Mouse (Mus musculus): ENCODE results near the gene Elmsan1. TPM values are rescaled to one million over a fixed set of nuclear protein-coding genes. Genes with fewer than 3 reads are reported as not detected.

Elmsan1 gene
- polyA plus RNA-seq, 1 experiment, result 10.1 TPM

- no peak overlapping the region for H3K4me3 ChIP-seq (replicated peaks)
- H3K9me3 ChIP-seq, result no peaks in the 10 kb centered on the region
- H3K27me3 ChIP-seq (replicated peaks), result no peaks in the 10 kb centered on the region
- peaks cover 66% of the 10 kb centered on the region for H3K36me3 ChIP-seq (replicated peaks; ENCODE audit: low read length)
- peaks cover 90% of the 10 kb centered on the region for H3K4me1 ChIP-seq
- TF ChIP-seq GATA1 (IDR thresholded peaks at IDR 0.05; ENCODE audit: borderline replicate concordance, low read length) (no peak), FLI1 (IDR thresholded peaks at IDR 0.05; ENCODE audit: low read length) (no peak)
Measured at GRCm38 (mm10) chr12:84172862-84173261, 45.8 kb downstream of the Elmsan1 start.

- H3K9me3 ChIP-seq, result no peaks in the 10 kb centered on the region
- TF ChIP-seq GATA1 (IDR thresholded peaks at IDR 0.05; ENCODE audit: borderline replicate concordance, low read length) (no peak), FLI1 (IDR thresholded peaks at IDR 0.05; ENCODE audit: low read length) (no peak)
- peaks cover 72% of the 10 kb centered on the region for H3K36me3 ChIP-seq (replicated peaks; ENCODE audit: low read length)
- no peaks in the 10 kb centered on the region for H3K27me3 ChIP-seq (replicated peaks)
- no peak overlapping the region for H3K4me3 ChIP-seq (replicated peaks)
- H3K4me1 ChIP-seq, result peaks cover 88% of the 10 kb centered on the region
Measured at GRCm38 (mm10) chr12:84172216-84172615, 46.5 kb downstream of the Elmsan1 start.

GRCm38 (mm10) chr12:84170610-84171009, 48.1 kb downstream of the Elmsan1 start:
- TF ChIP-seq FLI1 (IDR thresholded peaks at IDR 0.05; ENCODE audit: low read length), result no peak
- Histone ChIP-seq H3K36me3 (replicated peaks; ENCODE audit: low read length) (peaks cover 87% of the 10 kb centered on the region), H3K9me3 (no peaks in the 10 kb centered on the region), H3K27me3 (replicated peaks) (no peaks in the 10 kb centered on the region), H3K4me1 (peaks cover 90% of the 10 kb centered on the region), H3K4me3 (replicated peaks) (no peak overlapping the region)

- Histone ChIP-seq H3K4me1 (peaks cover 87% of the 10 kb centered on the region), H3K9me3 (no peaks in the 10 kb centered on the region), H3K27me3 (replicated peaks) (no peaks in the 10 kb centered on the region), H3K4me3 (replicated peaks) (no peak overlapping the region), H3K36me3 (replicated peaks; ENCODE audit: low read length) (peaks cover 92% of the 10 kb centered on the region)
- TF ChIP-seq GATA1 (IDR thresholded peaks at IDR 0.05; ENCODE audit: borderline replicate concordance, low read length) (no peak), FLI1 (IDR thresholded peaks at IDR 0.05; ENCODE audit: low read length) (no peak)
Measured at GRCm38 (mm10) chr12:84165631-84166373, 52.9 kb downstream of the Elmsan1 start.

GRCm38 (mm10) chr12:84163586-84164110, 55.0 kb downstream of the Elmsan1 start:
- Histone ChIP-seq H3K36me3 (replicated peaks; ENCODE audit: low read length) (peaks cover 94% of the 10 kb centered on the region), H3K4me3 (replicated peaks) (no peak overlapping the region), H3K27me3 (replicated peaks) (no peaks in the 10 kb centered on the region), H3K4me1 (peaks cover 77% of the 10 kb centered on the region), H3K9me3 (no peaks in the 10 kb centered on the region)
- TF ChIP-seq FLI1 (IDR thresholded peaks at IDR 0.05; ENCODE audit: low read length) (no peak), GATA1 (IDR thresholded peaks at IDR 0.05; ENCODE audit: borderline replicate concordance, low read length) (no peak)

- Histone ChIP-seq H3K4me3 (replicated peaks) (no peak overlapping the region), H3K4me1 (peaks cover 78% of the 10 kb centered on the region), H3K36me3 (replicated peaks; ENCODE audit: low read length) (peaks cover 94% of the 10 kb centered on the region), H3K27me3 (replicated peaks) (no peaks in the 10 kb centered on the region), H3K9me3 (no peaks in the 10 kb centered on the region)
- TF ChIP-seq FLI1 (IDR thresholded peaks at IDR 0.05; ENCODE audit: low read length) (no peak), GATA1 (IDR thresholded peaks at IDR 0.05; ENCODE audit: borderline replicate concordance, low read length) (no peak)
Measured at GRCm38 (mm10) chr12:84163133-84163532, 55.5 kb downstream of the Elmsan1 start.

- H3K4me1 ChIP-seq, result peaks cover 72% of the 10 kb centered on the region
- no peak for TF ChIP-seq FLI1 (IDR thresholded peaks at IDR 0.05; ENCODE audit: low read length)
- TF ChIP-seq GATA1 (IDR thresholded peaks at IDR 0.05; ENCODE audit: borderline replicate concordance, low read length), result no peak
- no peaks in the 10 kb centered on the region for H3K9me3 ChIP-seq
- H3K4me3 ChIP-seq (replicated peaks), result peak overlapping the region; percentile 5
- no peaks in the 10 kb centered on the region for H3K27me3 ChIP-seq (replicated peaks)
- H3K36me3 ChIP-seq (replicated peaks; ENCODE audit: low read length), result peaks cover 96% of the 10 kb centered on the region
Measured at GRCm38 (mm10) chr12:84161616-84162433, 56.9 kb downstream of the Elmsan1 start.

- H3K9me3 ChIP-seq, result no peaks in the 10 kb centered on the region
- TF ChIP-seq GATA1 (IDR thresholded peaks at IDR 0.05; ENCODE audit: borderline replicate concordance, low read length) (no peak), FLI1 (IDR thresholded peaks at IDR 0.05; ENCODE audit: low read length) (no peak)
- H3K27me3 ChIP-seq (replicated peaks), result no peaks in the 10 kb centered on the region
- H3K4me3 ChIP-seq (replicated peaks), result no peak overlapping the region
- peaks cover 97% of the 10 kb centered on the region for H3K36me3 ChIP-seq (replicated peaks; ENCODE audit: low read length)
- H3K4me1 ChIP-seq, result peaks cover 65% of the 10 kb centered on the region
Measured at GRCm38 (mm10) chr12:84161116-84161515, 57.6 kb downstream of the Elmsan1 start.

GRCm38 (mm10) chr12:84160491-84160890, 58.2 kb downstream of the Elmsan1 start:
- H3K27me3 ChIP-seq (replicated peaks), result no peaks in the 10 kb centered on the region
- TF ChIP-seq GATA1 (IDR thresholded peaks at IDR 0.05; ENCODE audit: borderline replicate concordance, low read length) (no peak), FLI1 (IDR thresholded peaks at IDR 0.05; ENCODE audit: low read length) (no peak)
- peaks cover 59% of the 10 kb centered on the region for H3K4me1 ChIP-seq

GRCm38 (mm10) chr12:84158156-84158555, 60.5 kb downstream of the Elmsan1 start:
- Histone ChIP-seq H3K27me3 (replicated peaks) (no peaks in the 10 kb centered on the region), H3K9me3 (no peaks in the 10 kb centered on the region), H3K4me3 (replicated peaks) (no peak overlapping the region), H3K36me3 (replicated peaks; ENCODE audit: low read length) (peaks cover 96% of the 10 kb centered on the region), H3K4me1 (peaks cover 43% of the 10 kb centered on the region)
- no peak for TF ChIP-seq FLI1 (IDR thresholded peaks at IDR 0.05; ENCODE audit: low read length)
- TF ChIP-seq GATA1 (IDR thresholded peaks at IDR 0.05; ENCODE audit: borderline replicate concordance, low read length), result no peak

More at GRCm38 (mm10) chr12:84160491-84160890, 58.2 kb downstream of the Elmsan1 start:
- Histone ChIP-seq H3K4me3 (replicated peaks) (no peak overlapping the region), H3K36me3 (replicated peaks; ENCODE audit: low read length) (peaks cover 97% of the 10 kb centered on the region), H3K9me3 (no peaks in the 10 kb centered on the region)

Data from megakaryocyte, embryonic 14.5 days (primary cell).